Mouse (Mus musculus): ENCODE measurements around the gene Tspan18. TPM values are rescaled to one million over a fixed set of nuclear protein-coding genes. Genes with fewer than 3 reads are reported as not detected.

Gene Tspan18
- polyA plus RNA-seq, 1 experiment: 163 TPM

- H3K4me3 ChIP-seq (ENCODE audit: insufficient read depth, low read depth, low read length): no peak overlapping the region
- H3K4me1 ChIP-seq (ENCODE audit: control insufficient read depth, insufficient read depth, insufficient read length, low read length): no peaks in the 10 kb centered on the region; the same call in 1 of the 2 replicates
- H3K27ac ChIP-seq (replicated peaks; ENCODE audit: low read depth, low read length): no peak overlapping the region
Measured at GRCm38 (mm10) chr2:93206126-93206525, 128.2 kb downstream of the Tspan18 start.

GRCm38 (mm10) chr2:93204571-93204970, 129.7 kb downstream of the Tspan18 start:
- Histone ChIP-seq H3K27ac (replicated peaks; ENCODE audit: low read depth, low read length) (no peak overlapping the region), H3K4me3 (ENCODE audit: insufficient read depth, low read depth, low read length) (no peak overlapping the region), H3K4me1 (ENCODE audit: control insufficient read depth, insufficient read depth, insufficient read length, low read length) (peaks cover 6% of the 10 kb centered on the region; the same call in 1 of the 2 replicates)

- Histone ChIP-seq H3K4me3 (ENCODE audit: insufficient read depth, low read depth, low read length) (no peak overlapping the region), H3K27ac (replicated peaks; ENCODE audit: low read depth, low read length) (no peak overlapping the region), H3K4me1 (ENCODE audit: control insufficient read depth, insufficient read depth, insufficient read length, low read length) (peaks cover 6% of the 10 kb centered on the region; the same call in 1 of the 2 replicates)
Measured at GRCm38 (mm10) chr2:93203682-93204081, 130.6 kb downstream of the Tspan18 start.

GRCm38 (mm10) chr2:93202782-93203181, 131.5 kb downstream of the Tspan18 start:
- H3K4me1 ChIP-seq (ENCODE audit: control insufficient read depth, insufficient read depth, insufficient read length, low read length): peaks cover 6% of the 10 kb centered on the region; the same call in 1 of the 2 replicates
- H3K27ac ChIP-seq (replicated peaks; ENCODE audit: low read depth, low read length): no peak overlapping the region
- H3K4me3 ChIP-seq (ENCODE audit: insufficient read depth, low read depth, low read length): no peak overlapping the region

- H3K4me3 ChIP-seq (ENCODE audit: insufficient read depth, low read depth, low read length): no peak overlapping the region
- H3K27ac ChIP-seq (replicated peaks; ENCODE audit: low read depth, low read length): no peak overlapping the region
- H3K4me1 ChIP-seq (ENCODE audit: control insufficient read depth, insufficient read depth, insufficient read length, low read length): peaks cover 6% of the 10 kb centered on the region; the same call in 1 of the 2 replicates
Measured at GRCm38 (mm10) chr2:93201997-93202396, 132.3 kb downstream of the Tspan18 start.

- H3K27ac ChIP-seq (replicated peaks; ENCODE audit: low read depth, low read length): no peak overlapping the region
- H3K4me3 ChIP-seq (ENCODE audit: insufficient read depth, low read depth, low read length): no peak overlapping the region
- peaks cover 6% of the 10 kb centered on the region; the same call in 1 of the 2 replicates for H3K4me1 ChIP-seq (ENCODE audit: control insufficient read depth, insufficient read depth, insufficient read length, low read length)
Measured at GRCm38 (mm10) chr2:93200681-93201340, 133.5 kb downstream of the Tspan18 start.

- Histone ChIP-seq H3K4me1 (ENCODE audit: control insufficient read depth, insufficient read depth, insufficient read length, low read length) (peaks cover 6% of the 10 kb centered on the region; the same call in 1 of the 2 replicates), H3K4me3 (ENCODE audit: insufficient read depth, low read depth, low read length) (no peak overlapping the region), H3K27ac (replicated peaks; ENCODE audit: low read depth, low read length) (no peak overlapping the region)
Measured at GRCm38 (mm10) chr2:93199531-93199974, 134.8 kb downstream of the Tspan18 start.

GRCm38 (mm10) chr2:93198846-93199245, 135.5 kb downstream of the Tspan18 start:
- Histone ChIP-seq H3K4me1 (ENCODE audit: control insufficient read depth, insufficient read depth, insufficient read length, low read length) (peaks cover 11% of the 10 kb centered on the region), H3K4me3 (ENCODE audit: insufficient read depth, low read depth, low read length) (no peak overlapping the region), H3K27ac (replicated peaks; ENCODE audit: low read depth, low read length) (no peak overlapping the region)

- H3K4me1 ChIP-seq (ENCODE audit: control insufficient read depth, insufficient read depth, insufficient read length, low read length): peaks cover 16% of the 10 kb centered on the region
- no peak overlapping the region for H3K4me3 ChIP-seq (ENCODE audit: insufficient read depth, low read depth, low read length)
- H3K27ac ChIP-seq (replicated peaks; ENCODE audit: low read depth, low read length): no peak overlapping the region
Measured at GRCm38 (mm10) chr2:93193806-93194205, 140.5 kb downstream of the Tspan18 start.

GRCm38 (mm10) chr2:93192671-93193080, 141.6 kb downstream of the Tspan18 start:
- Histone ChIP-seq H3K27ac (replicated peaks; ENCODE audit: low read depth, low read length) (no peak overlapping the region), H3K4me1 (ENCODE audit: control insufficient read depth, insufficient read depth, insufficient read length, low read length) (peaks cover 16% of the 10 kb centered on the region), H3K4me3 (ENCODE audit: insufficient read depth, low read depth, low read length) (no peak overlapping the region)

- Histone ChIP-seq H3K27ac (replicated peaks; ENCODE audit: low read depth, low read length) (no peak overlapping the region), H3K4me1 (ENCODE audit: control insufficient read depth, insufficient read depth, insufficient read length, low read length) (peaks cover 16% of the 10 kb centered on the region), H3K4me3 (ENCODE audit: insufficient read depth, low read depth, low read length) (0 out of 2 replicates have a peak overlapping the region, but pooled peaks have one; percentile 2)
Measured at GRCm38 (mm10) chr2:93192182-93192560, 142.1 kb downstream of the Tspan18 start.

- Histone ChIP-seq H3K27ac (replicated peaks; ENCODE audit: low read depth, low read length) (no peak overlapping the region), H3K4me1 (ENCODE audit: control insufficient read depth, insufficient read depth, insufficient read length, low read length) (peaks cover 16% of the 10 kb centered on the region)
Measured at GRCm38 (mm10) chr2:93191488-93192181, 142.7 kb downstream of the Tspan18 start.

GRCm38 (mm10) chr2:93190771-93191487, 143.4 kb downstream of the Tspan18 start:
- no peak overlapping the region for H3K27ac ChIP-seq (replicated peaks; ENCODE audit: low read depth, low read length)
- H3K4me3 ChIP-seq (ENCODE audit: insufficient read depth, low read depth, low read length): no peak overlapping the region; the same call in none of the 2 replicates
- peaks cover 16% of the 10 kb centered on the region for H3K4me1 ChIP-seq (ENCODE audit: control insufficient read depth, insufficient read depth, insufficient read length, low read length)

More at GRCm38 (mm10) chr2:93191488-93192181, 142.7 kb downstream of the Tspan18 start:
- H3K4me3 ChIP-seq (ENCODE audit: insufficient read depth, low read depth, low read length): peak overlapping the region; percentile 2; the same call in 1 of the 2 replicates

GRCm38 (mm10) chr2:93188761-93189458, 145.4 kb downstream of the Tspan18 start:
- Histone ChIP-seq H3K4me3 (ENCODE audit: insufficient read depth, low read depth, low read length) (peak overlapping the region; percentile 74), H3K27ac (replicated peaks; ENCODE audit: low read depth, low read length) (peak overlapping the region; percentile 75), H3K4me1 (ENCODE audit: control insufficient read depth, insufficient read depth, insufficient read length, low read length) (peaks cover 12% of the 10 kb centered on the region; the same call in 1 of the 2 replicates)
